Mouse (Mus musculus) MEL (cell line): Measurements from ENCODE around the gene Ppp6r3.

Source experiments
- BHLHE40 ChIP-seq: IDR thresholded peaks from 2 replicates; pipeline ENCODE4 v1.6.1; 2012; ENCODE audit warnings: low read depth, mild to moderate bottlenecking, inconsistent platforms, low read length, improper control_type of control experiment, borderline replicate concordance
- CHD1 ChIP-seq: IDR thresholded peaks from 2 replicates; pipeline ENCODE4 v1.6.1; 2012; ENCODE audit warnings: low read depth, mild to moderate bottlenecking, inconsistent platforms, low read length, improper control_type of control experiment
- CTCF ChIP-seq, 3 experiments: IDR thresholded peaks in 2 of 3; conservative IDR thresholded peaks in 1 of 3; 2 replicates each; pipeline ENCODE4 v1.5.1; 2011 to 2012; ENCODE audit warnings: low read length in 3 of 3, low read depth in 2 of 3, mild to moderate bottlenecking in 2 of 3, improper control_type of control experiment in 1 of 3, inconsistent platforms in 1 of 3, mixed read lengths in 1 of 3, moderate library complexity in 1 of 3; ENCODE audit not compliant: control insufficient read depth in 1 of 3, insufficient read depth in 1 of 3, poor library complexity in 1 of 3, severe bottlenecking in 1 of 3
- ELF1 ChIP-seq: IDR thresholded peaks from 2 replicates; pipeline ENCODE4 v1.6.1; 2014; ENCODE audit warnings: low read depth, mild to moderate bottlenecking, inconsistent platforms, low read length, improper control_type of control experiment, moderate library complexity
- GATA1 ChIP-seq: IDR thresholded peaks from 2 replicates; pipeline ENCODE4 v1.6.1; 2011; ENCODE audit warnings: low read depth, low read length, improper control_type of control experiment
- HCFC1 ChIP-seq: IDR thresholded peaks from 2 replicates; pipeline ENCODE4 v1.6.1; 2012; ENCODE audit warnings: low read depth, mild to moderate bottlenecking, inconsistent platforms, low read length, improper control_type of control experiment, moderate library complexity
- NRF1 ChIP-seq: IDR thresholded peaks from 2 replicates; pipeline ENCODE4 v1.6.1; 2014; ENCODE audit warnings: low read depth, mild to moderate bottlenecking, inconsistent platforms, low read length, improper control_type of control experiment, moderate library complexity; ENCODE audit not compliant: poor library complexity, insufficient read depth, severe bottlenecking
- POLR2A ChIP-seq, 2 experiments: IDR thresholded peaks; 2 replicates each; pipeline ENCODE4 v1.6.1; 2011 to 2012; ENCODE audit warnings: low read length in 2 of 2, mild to moderate bottlenecking in 2 of 2, control low read depth in 1 of 2, improper control_type of control experiment in 1 of 2, low read depth in 1 of 2, moderate library complexity in 1 of 2; ENCODE audit not compliant: control insufficient read depth in 1 of 2, insufficient read depth in 1 of 2, poor library complexity in 1 of 2
- SMC3 ChIP-seq: IDR thresholded peaks from 2 replicates; pipeline ENCODE4 v1.6.1; 2011; ENCODE audit warnings: low read depth, low read length, improper control_type of control experiment
- USF1 ChIP-seq: IDR thresholded peaks from 2 replicates; pipeline ENCODE4 v1.6.1; 2014; ENCODE audit warnings: low read depth, mild to moderate bottlenecking, inconsistent platforms, low read length, improper control_type of control experiment, moderate library complexity
- ZC3H11A ChIP-seq: IDR thresholded peaks from 2 replicates; pipeline ENCODE4 v1.6.1; 2012; ENCODE audit warnings: low read depth, mild to moderate bottlenecking, inconsistent platforms, low read length, improper control_type of control experiment
- ZKSCAN1 ChIP-seq: IDR thresholded peaks from 2 replicates; pipeline ENCODE4 v1.6.1; 2012; ENCODE audit warnings: low read depth, mild to moderate bottlenecking, inconsistent platforms, low read length, improper control_type of control experiment, moderate library complexity
- ZNF384 ChIP-seq: IDR thresholded peaks from 2 replicates; pipeline ENCODE4 v1.6.1; 2012; ENCODE audit warnings: low read depth, mild to moderate bottlenecking, inconsistent platforms, low read length, improper control_type of control experiment

- TF ChIP-seq ELF1 (no peak), ZC3H11A (no peak), POLR2A (IDR thresholded peaks at IDR 0.05; ENCODE audit: control insufficient read depth in 1 of 2, insufficient read depth in 1 of 2, low read depth in 1 of 2, low read length in 2 of 2, poor library complexity in 1 of 2) (no peak), SMC3 (no peak), CTCF (IDR thresholded peaks at IDR 0.05 in 2 of 3, conservative IDR thresholded peaks at IDR 0.05 in 1 of 3; ENCODE audit: control insufficient read depth in 1 of 3, insufficient read depth in 1 of 3, low read depth in 2 of 3, low read length in 3 of 3, poor library complexity in 1 of 3, severe bottlenecking in 1 of 3) (no peak), ZNF384 (no peak), HCFC1 (no peak), BHLHE40 (no peak), CHD1 (no peak), NRF1 (no peak), GATA1 (no peak), ZKSCAN1 (no peak), USF1 (no peak)
Measured at GRCm38 (mm10) chr19:3519471-3520169, 55.9 kb downstream of the Ppp6r3 start.
